Mouse (Mus musculus) midbrain, embryonic 16.5 days (tissue): ENCODE results near the gene Bco1. TPM values are rescaled to one million over a fixed set of nuclear protein-coding genes. Genes with fewer than 3 reads are reported as not detected.

Experiments
- ATAC-seq: fragments of 200-750 bp; cut with Nextera tagmentation; 2 replicates; pipeline ENCODE4 v1.8.0; 2017; ENCODE audit warnings: moderate TSS enrichment
- H3K27ac ChIP-seq: fragments of 300-500 bp; sonication (generic); 2 replicates; pipeline ENCODE4 v1.5.1; 2014; ENCODE audit warnings: mild to moderate bottlenecking, low read length, mixed read lengths
- H3K27me3 ChIP-seq: fragments of 300-500 bp; sonication (generic); 2 replicates; pipeline ENCODE4 v1.6.1; 2014; ENCODE audit warnings: low read depth, low read length, mixed read lengths; ENCODE audit not compliant: control insufficient read depth, insufficient read depth
- H3K36me3 ChIP-seq: fragments of 300-500 bp; sonication (generic); 2 replicates; pipeline ENCODE4 v1.6.1; 2014; ENCODE audit warnings: mild to moderate bottlenecking, low read length, moderate library complexity, mixed read lengths; ENCODE audit not compliant: control insufficient read depth, insufficient read depth
- H3K4me1 ChIP-seq: fragments of 300-500 bp; sonication (generic); 2 replicates; pipeline ENCODE4 v1.6.1; 2014; ENCODE audit warnings: mild to moderate bottlenecking, low read length, mixed read lengths; ENCODE audit not compliant: control insufficient read depth, insufficient read depth
- H3K4me2 ChIP-seq: fragments of 300-500 bp; sonication (generic); 2 replicates; pipeline ENCODE4 v1.6.1; 2014; ENCODE audit warnings: mild to moderate bottlenecking, low read length, mixed read lengths
- H3K4me3 ChIP-seq: fragments of 300-500 bp; sonication (generic); 2 replicates; pipeline ENCODE4 v1.5.1; 2014; ENCODE audit warnings: low read depth, mild to moderate bottlenecking, low read length, moderate library complexity, mixed read lengths
- H3K9ac ChIP-seq: fragments of 300-500 bp; sonication (generic); 2 replicates; pipeline ENCODE4 v1.6.1; 2014; ENCODE audit warnings: low read depth, low read length, mixed read lengths
- H3K9me3 ChIP-seq: fragments of 300-500 bp; sonication (generic); replicated peaks from 2 replicates; pipeline ENCODE4 v1.6.1; 2014; ENCODE audit warnings: mild to moderate bottlenecking, low read length, mixed read lengths; ENCODE audit not compliant: control insufficient read depth, poor library complexity, severe bottlenecking
- WGBS: fragments of 180-500 bp; shearing (Covaris S2); extraction: QIAGEN DNeasy Blood & Tissue Kit; methylation state at CpG from one replicate; pipeline ENCODE4 v1.1.7; 2014; 5-methylcytosine and 5-hydroxymethylcytosine counted together
- polyA plus RNA-seq: library from polyadenylated mRNA; unstranded; fragments of >200 nt; fragmentation: Nextera tagmentation; extraction: Ambion mirVana; gene quantifications from 2 replicates; pipeline ENCODE4 v1.2.1, GENCODE M21; 2015

The Bco1 gene
- polyA plus RNA-seq, 1 experiment from 2014 or later, result 0.35 TPM

DNA sequence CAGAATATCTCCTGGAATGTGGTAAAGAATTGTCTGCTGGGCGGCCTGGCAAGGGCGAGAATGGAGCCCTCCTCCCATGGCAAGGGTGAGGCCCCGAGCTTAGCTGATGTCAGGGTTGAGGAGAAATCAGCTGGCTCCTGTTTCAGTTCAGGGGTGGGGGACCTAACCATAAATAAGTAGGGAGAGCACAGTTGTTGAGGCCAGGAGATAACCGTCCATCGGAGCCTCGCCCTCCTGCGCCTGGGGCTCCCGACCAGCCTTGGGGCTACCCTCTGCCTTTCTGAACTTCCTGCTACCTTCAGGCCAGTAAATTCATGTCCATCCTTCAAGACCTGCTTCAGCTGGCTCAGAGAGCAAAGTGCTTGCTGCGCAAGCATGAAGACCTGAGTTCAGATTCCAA is 72.7 kb downstream of the Bco1 start:
- H3K27me3 ChIP-seq, result no peaks in the 10 kb centered on the region
- H3K9ac ChIP-seq, result no peak overlapping the region
- 93% methylated on average over 9 of the region's 9 CpGs for WGBS
- H3K4me1 ChIP-seq, result peaks cover 2% of the 10 kb centered on the region; the same call in 1 of the 2 replicates
- no peak overlapping the region for H3K27ac ChIP-seq
- no peak for ATAC-seq
- H3K4me3 ChIP-seq, result no peak overlapping the region
- H3K9me3 ChIP-seq, result no peaks in the 10 kb centered on the region
- H3K4me2 ChIP-seq, result no peak overlapping the region
- H3K36me3 ChIP-seq, result no peaks in the 10 kb centered on the region

DNA sequence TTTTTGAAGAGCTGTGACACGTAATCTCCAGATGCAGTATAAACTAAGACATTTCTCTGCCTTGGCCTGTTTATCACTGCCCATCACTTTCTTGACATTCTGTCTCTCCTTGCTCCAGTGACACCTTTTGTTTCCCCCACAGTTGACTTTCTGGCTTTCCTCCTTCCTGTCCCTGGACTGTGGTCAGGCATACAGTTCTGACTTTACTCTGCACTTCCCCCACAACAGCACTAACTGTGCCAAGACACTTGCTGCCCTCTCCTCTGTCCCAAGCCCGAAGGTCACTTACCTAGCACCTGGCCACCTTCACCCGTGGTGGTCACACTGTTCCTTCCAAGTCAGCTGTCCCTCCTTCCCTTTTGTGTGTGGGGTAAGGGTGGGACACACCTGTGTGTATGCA is 76.2 kb downstream of the Bco1 start:
- Histone ChIP-seq H3K4me1 (peaks cover 2% of the 10 kb centered on the region; the same call in 1 of the 2 replicates), H3K9ac (no peak overlapping the region), H3K4me2 (no peak overlapping the region), H3K27ac (no peak overlapping the region), H3K36me3 (no peaks in the 10 kb centered on the region), H3K27me3 (no peaks in the 10 kb centered on the region), H3K4me3 (no peak overlapping the region), H3K9me3 (no peaks in the 10 kb centered on the region)
- no peak for ATAC-seq
- 86% methylated on average over 3 of the region's 3 CpGs for WGBS

DNA sequence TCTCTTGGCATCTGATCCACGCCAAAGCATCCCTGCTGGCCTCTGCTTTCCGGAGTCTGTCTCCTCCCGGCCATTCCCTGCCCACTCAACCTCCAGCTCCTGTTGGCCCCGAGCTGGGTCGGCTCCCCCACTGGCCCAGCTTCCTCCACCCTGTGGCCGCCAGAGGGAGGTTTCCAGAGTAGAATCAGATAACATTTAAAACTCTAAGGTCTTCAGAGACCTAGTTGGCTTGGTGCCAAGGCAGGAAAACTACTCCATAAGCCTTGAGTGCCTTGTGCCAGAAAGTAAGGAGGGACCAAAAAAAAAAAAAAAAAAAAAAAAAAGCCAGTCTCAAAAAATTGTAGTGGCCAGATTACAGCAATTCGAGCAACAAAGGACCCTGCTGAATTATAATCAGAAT is 77.2 kb downstream of the Bco1 start:
- 44% methylated on average over 7 of the region's 7 CpGs for WGBS
- no peak overlapping the region for H3K9ac ChIP-seq
- ATAC-seq, result no peak

DNA sequence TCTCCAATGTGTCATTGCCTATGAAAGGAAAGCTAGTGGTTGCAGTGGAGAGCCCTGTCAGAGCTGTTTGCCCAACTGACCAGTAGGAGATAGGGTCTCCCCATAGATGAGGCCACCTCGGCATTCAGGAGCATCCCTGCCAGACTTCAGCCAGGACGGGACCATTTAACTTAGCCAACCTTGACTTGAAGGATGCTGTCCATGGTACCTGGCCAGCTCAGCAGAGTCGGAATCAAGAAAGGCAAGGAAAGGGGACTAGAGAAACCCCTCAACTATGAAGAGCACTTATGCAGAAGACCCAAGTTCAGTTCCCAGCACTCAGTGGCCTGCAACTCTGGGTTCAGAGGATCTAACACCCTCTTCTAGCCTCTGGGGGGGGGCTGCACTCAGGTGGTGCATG is 78.0 kb downstream of the Bco1 start:
- H3K4me3 ChIP-seq, result no peak overlapping the region
- H3K36me3 ChIP-seq, result no peaks in the 10 kb centered on the region
- no peak overlapping the region for H3K4me2 ChIP-seq
- peaks cover 2% of the 10 kb centered on the region; the same call in 1 of the 2 replicates for H3K4me1 ChIP-seq
- H3K27me3 ChIP-seq, result no peaks in the 10 kb centered on the region
- no peak overlapping the region for H3K9ac ChIP-seq
- no peak overlapping the region for H3K27ac ChIP-seq
- 86% methylated on average over 3 of the region's 3 CpGs for WGBS
- H3K9me3 ChIP-seq, result no peaks in the 10 kb centered on the region
- ATAC-seq, result no peak

More for the DNA sequence above, 77.2 kb downstream of the Bco1 start:
- H3K27ac ChIP-seq, result no peak overlapping the region
- H3K36me3 ChIP-seq, result no peaks in the 10 kb centered on the region
- H3K4me1 ChIP-seq, result peaks cover 2% of the 10 kb centered on the region; the same call in 1 of the 2 replicates
- no peak overlapping the region for H3K4me3 ChIP-seq
- H3K27me3 ChIP-seq, result no peaks in the 10 kb centered on the region
- no peak overlapping the region for H3K4me2 ChIP-seq
- no peaks in the 10 kb centered on the region for H3K9me3 ChIP-seq

DNA sequence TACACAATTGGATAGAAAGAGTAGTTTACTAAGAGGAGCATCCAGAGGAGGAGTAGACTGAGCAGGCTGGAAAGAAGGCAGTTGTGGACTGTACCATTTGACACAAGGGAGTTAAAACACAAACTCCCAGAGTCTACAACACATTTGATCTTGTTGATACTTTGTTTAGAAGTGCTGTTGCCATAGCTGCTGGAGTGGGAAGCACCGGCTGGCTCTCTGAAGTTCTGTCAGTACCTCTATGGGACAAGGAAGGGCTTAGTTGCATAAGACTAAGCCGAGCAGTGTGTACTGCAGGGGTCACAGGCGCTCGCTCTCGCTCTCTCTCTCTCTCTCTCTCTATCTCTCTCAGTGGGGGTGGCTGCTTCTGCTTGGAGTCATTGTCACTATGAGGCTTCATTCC is 78.9 kb downstream of the Bco1 start:
- Histone ChIP-seq H3K4me3 (no peak overlapping the region), H3K9ac (no peak overlapping the region), H3K9me3 (no peaks in the 10 kb centered on the region), H3K4me1 (peaks cover 2% of the 10 kb centered on the region; the same call in 1 of the 2 replicates), H3K36me3 (no peaks in the 10 kb centered on the region), H3K27me3 (no peaks in the 10 kb centered on the region), H3K27ac (no peak overlapping the region), H3K4me2 (no peak overlapping the region)
- 84% methylated on average over 5 of the region's 5 CpGs for WGBS
- ATAC-seq, result no peak

DNA sequence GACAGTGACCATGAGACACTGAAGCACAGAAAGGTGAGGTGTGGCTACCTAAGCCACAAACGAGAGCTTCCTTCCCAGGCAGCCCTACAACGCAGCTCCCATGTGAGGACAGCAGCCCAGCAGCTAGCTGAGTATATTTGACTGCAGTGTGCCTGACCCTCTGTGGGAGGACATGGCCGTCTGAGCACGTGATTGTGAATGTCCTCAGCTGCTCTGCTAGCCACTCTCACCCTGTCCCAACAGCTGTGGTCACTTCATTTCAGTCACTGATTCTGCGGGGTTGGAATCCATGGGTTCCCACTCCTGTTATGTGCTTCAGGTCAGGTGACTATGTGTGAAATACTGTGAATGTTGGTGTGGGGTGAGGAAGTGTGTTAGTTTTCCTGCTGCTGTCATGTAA is 80.7 kb downstream of the Bco1 start:
- Histone ChIP-seq H3K4me2 (no peak overlapping the region), H3K4me3 (no peak overlapping the region), H3K27me3 (no peaks in the 10 kb centered on the region), H3K27ac (no peak overlapping the region), H3K4me1 (peaks cover 2% of the 10 kb centered on the region; the same call in 1 of the 2 replicates), H3K9ac (no peak overlapping the region), H3K36me3 (no peaks in the 10 kb centered on the region), H3K9me3 (no peaks in the 10 kb centered on the region)
- ATAC-seq, result no peak
- 83% methylated on average over 5 of the region's 5 CpGs for WGBS

DNA sequence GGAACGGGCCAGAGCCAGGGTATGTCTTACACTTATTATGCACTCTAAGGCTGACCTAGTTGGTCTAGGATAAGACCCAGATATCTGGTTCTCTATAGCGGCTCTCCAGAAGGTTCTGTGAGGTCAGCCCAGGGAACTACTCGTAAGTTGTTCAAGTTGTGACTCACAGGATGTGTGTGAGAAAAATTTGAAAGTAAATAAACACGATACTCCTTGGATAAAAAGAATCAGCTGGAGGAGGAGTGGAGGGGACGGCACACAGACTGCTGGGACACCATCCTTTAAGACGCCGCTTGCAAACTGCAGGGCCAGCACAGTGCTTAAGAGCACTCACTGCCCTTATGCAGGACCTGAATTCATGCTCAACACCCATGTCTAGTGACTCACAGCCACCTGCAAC is 81.6 kb downstream of the Bco1 start:
- H3K4me1 ChIP-seq, result peaks cover 2% of the 10 kb centered on the region; the same call in 1 of the 2 replicates
- H3K27me3 ChIP-seq, result no peaks in the 10 kb centered on the region
- H3K27ac ChIP-seq, result no peak overlapping the region
- 91% methylated on average over 7 of the region's 7 CpGs for WGBS
- no peak overlapping the region for H3K4me2 ChIP-seq
- H3K4me3 ChIP-seq, result no peak overlapping the region
- no peak overlapping the region for H3K9ac ChIP-seq
- ATAC-seq, result no peak
- H3K9me3 ChIP-seq, result no peaks in the 10 kb centered on the region
- H3K36me3 ChIP-seq, result no peaks in the 10 kb centered on the region

DNA sequence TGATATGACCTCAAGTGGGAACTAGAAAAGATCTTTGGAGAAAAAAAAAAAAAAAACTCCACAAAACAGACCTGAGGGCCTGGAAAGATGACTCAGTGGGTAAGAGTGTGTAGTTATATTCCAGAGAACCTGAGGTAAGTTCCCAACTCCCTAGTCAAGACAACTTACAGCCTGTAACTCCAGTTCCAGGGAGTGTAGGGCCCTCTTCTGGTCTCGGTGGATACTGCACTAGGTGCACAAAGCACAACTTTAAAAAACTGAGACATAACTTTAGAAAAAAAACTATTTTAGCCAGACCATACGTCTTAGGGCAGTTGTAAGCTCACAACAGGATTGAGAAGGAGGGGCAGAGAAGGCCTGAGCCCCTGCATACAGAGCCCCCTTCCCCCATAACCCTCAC is 82.4 kb downstream of the Bco1 start:
- H3K4me2 ChIP-seq, result no peak overlapping the region
- no peak for ATAC-seq
- 83% methylated on average over 2 of the region's 2 CpGs for WGBS

DNA sequence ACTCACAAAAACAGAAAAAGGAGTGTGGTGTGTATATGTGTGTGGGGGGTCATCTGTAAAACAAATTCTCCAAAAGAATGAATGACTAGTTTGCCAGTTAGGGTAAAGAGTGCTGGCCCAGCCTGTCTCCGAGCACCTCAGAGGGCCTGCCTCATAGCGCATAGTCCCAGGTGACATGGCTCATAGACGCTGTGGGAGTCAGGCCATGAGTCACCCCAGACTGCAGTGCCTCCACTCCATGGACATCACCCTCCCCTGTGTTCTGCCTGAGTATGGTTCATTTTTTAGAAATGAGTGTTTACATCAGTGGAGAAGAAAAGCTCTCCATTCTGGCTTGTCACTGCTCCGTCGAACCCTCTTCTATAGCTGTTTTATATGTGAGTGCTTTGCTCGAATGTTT is 83.0 kb downstream of the Bco1 start:
- Histone ChIP-seq H3K4me2 (no peak overlapping the region), H3K9me3 (no peaks in the 10 kb centered on the region), H3K27me3 (no peaks in the 10 kb centered on the region), H3K27ac (no peak overlapping the region), H3K4me3 (no peak overlapping the region), H3K9ac (no peak overlapping the region), H3K4me1 (no peaks in the 10 kb centered on the region), H3K36me3 (no peaks in the 10 kb centered on the region)
- no peak for ATAC-seq
- WGBS, result 93% methylated on average over 6 of the region's 6 CpGs

More for the DNA sequence above, 82.4 kb downstream of the Bco1 start:
- Histone ChIP-seq H3K9ac (no peak overlapping the region), H3K36me3 (no peaks in the 10 kb centered on the region), H3K4me3 (no peak overlapping the region), H3K27ac (no peak overlapping the region), H3K4me1 (no peaks in the 10 kb centered on the region), H3K27me3 (no peaks in the 10 kb centered on the region), H3K9me3 (no peaks in the 10 kb centered on the region)
